Mouse (Mus musculus) lung, embryonic 14.5 days (tissue): Measurements from ENCODE around the gene Kcnv2. TPM values are rescaled to one million over a fixed set of nuclear protein-coding genes. Genes with fewer than 3 reads are reported as not detected.

Experiments used
- ATAC-seq: fragments of 200-750 bp; cut with Nextera tagmentation; 2 replicates; pipeline ENCODE4 v1.8.0; 2017; ENCODE audit warnings: mild to moderate bottlenecking, moderate TSS enrichment, moderate library complexity; ENCODE audit not compliant: insufficient read depth
- DNase-seq: peaks from one replicate; pipeline ENCODE4 v3.0.0-alpha.2; 2015
- H3K27ac ChIP-seq: fragments of 300-500 bp; sonication (generic); 2 replicates; pipeline ENCODE4 v1.5.1; 2014; ENCODE audit warnings: low read depth, mild to moderate bottlenecking, moderate library complexity
- H3K27me3 ChIP-seq: fragments of 300-500 bp; sonication (generic); 2 replicates; pipeline ENCODE4 v1.6.1; 2014; ENCODE audit warnings: low read length, control low read depth; ENCODE audit not compliant: insufficient read depth
- H3K36me3 ChIP-seq: fragments of 300-500 bp; sonication (generic); 2 replicates; pipeline ENCODE4 v1.6.1; 2014; ENCODE audit warnings: control low read depth; ENCODE audit not compliant: insufficient read depth
- H3K4me1 ChIP-seq: fragments of 300-500 bp; sonication (generic); 2 replicates; pipeline ENCODE4 v1.6.1; 2014; ENCODE audit warnings: antibody characterized with exemption, control low read depth; ENCODE audit not compliant: insufficient read depth
- H3K4me2 ChIP-seq: fragments of 300-500 bp; sonication (generic); 2 replicates; pipeline ENCODE4 v1.6.1; 2014; ENCODE audit warnings: mild to moderate bottlenecking
- H3K4me3 ChIP-seq: fragments of 300-500 bp; sonication (generic); 2 replicates; pipeline ENCODE4 v1.5.1; 2014; ENCODE audit warnings: low read depth, low read length
- H3K9ac ChIP-seq: fragments of 300-500 bp; sonication (generic); 2 replicates; pipeline ENCODE4 v1.6.1; 2014
- H3K9me3 ChIP-seq: fragments of 300-500 bp; sonication (generic); 2 replicates; pipeline ENCODE4 v1.6.1; 2016; ENCODE audit warnings: low read depth, low read length, control low read depth
- CTCF ChIP-seq: IDR thresholded peaks from 2 replicates; pipeline ENCODE4 v1.5.1; 2016; ENCODE audit warnings: antibody characterized with exemption, low read depth
- WGBS: fragments of 180-500 bp; shearing (Covaris S2); extraction: QIAGEN DNeasy Blood & Tissue Kit; methylation state at CpG from one replicate; pipeline ENCODE4 v1.1.7; 2014; 5-methylcytosine and 5-hydroxymethylcytosine counted together
- polyA plus RNA-seq: library from polyadenylated mRNA; unstranded; fragments of >200 nt; fragmentation: Nextera tagmentation; extraction: Ambion mirVana; gene quantifications from 2 replicates; pipeline ENCODE4 v1.2.1, GENCODE M21; 2014

Kcnv2 gene
- not detected in 2 replicates for polyA plus RNA-seq

- TF ChIP-seq CTCF: no peak
- no peak within 1 kb of the TSS for H3K4me2 ChIP-seq
- H3K27ac ChIP-seq: no peak within 1 kb of the TSS
- 51% methylated on average over 5 of the region's 5 CpGs for WGBS
- H3K27me3 ChIP-seq: no peaks in the 10 kb centered on the region
- no peak for DNase-seq
- no peaks in the 10 kb centered on the region for H3K36me3 ChIP-seq
- no peaks in the 10 kb centered on the region for H3K9me3 ChIP-seq
- no peak for ATAC-seq
- no peak within 1 kb of the TSS for H3K4me3 ChIP-seq
- H3K9ac ChIP-seq: no peak within 1 kb of the TSS
- no peaks in the 10 kb centered on the region for H3K4me1 ChIP-seq
Measured at GRCm38 (mm10) chr19:27322281-27322680, at the start of gene Kcnv2. TSS of gene Kcnv2 (plus strand) at chr19:27322588.

GRCm38 (mm10) chr19:27273385-27273784 is 49.0 kb upstream of the Kcnv2 start:
- ATAC-seq: no peak

GRCm38 (mm10) chr19:27274382-27274781 is 48.0 kb upstream of the Kcnv2 start:
- 87% methylated on average over 1 of the region's 1 CpGs for WGBS
- no peak for TF ChIP-seq CTCF
- Histone ChIP-seq H3K36me3 (no peaks in the 10 kb centered on the region), H3K27me3 (no peaks in the 10 kb centered on the region), H3K27ac (no peak overlapping the region), H3K9me3 (no peaks in the 10 kb centered on the region), H3K4me1 (no peaks in the 10 kb centered on the region), H3K4me2 (no peak overlapping the region), H3K9ac (no peak overlapping the region), H3K4me3 (no peak overlapping the region)
- DNase-seq: no peak
- ATAC-seq: no peak

More at GRCm38 (mm10) chr19:27273385-27273784, 49.0 kb upstream of the Kcnv2 start:
- TF ChIP-seq CTCF: no peak
- Histone ChIP-seq H3K9me3 (no peaks in the 10 kb centered on the region), H3K4me2 (no peak overlapping the region), H3K27me3 (no peaks in the 10 kb centered on the region), H3K4me1 (no peaks in the 10 kb centered on the region), H3K4me3 (no peak overlapping the region), H3K27ac (no peak overlapping the region), H3K9ac (no peak overlapping the region), H3K36me3 (no peaks in the 10 kb centered on the region)
- 56% methylated on average over 2 of the region's 2 CpGs for WGBS
- no peak for DNase-seq

DNA sequence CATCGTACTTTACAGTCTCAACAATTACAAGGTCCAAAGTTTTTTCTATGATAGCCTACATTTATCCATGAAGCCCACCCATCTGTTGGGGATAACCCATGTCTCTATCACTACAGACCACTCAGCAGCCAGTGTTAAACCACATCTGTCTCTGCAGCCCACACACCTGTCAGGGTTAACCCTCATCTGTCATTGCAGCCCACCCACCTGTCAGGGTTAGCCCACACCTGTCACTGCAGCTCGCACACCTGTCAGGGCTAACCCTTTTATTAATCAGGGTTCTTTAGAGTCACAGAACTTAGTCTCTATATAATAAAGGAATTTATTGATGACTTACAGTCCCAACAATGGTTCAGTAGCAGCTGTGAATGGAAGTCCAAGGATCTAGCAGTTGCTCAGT is 43.2 kb upstream of the Kcnv2 start:
- Histone ChIP-seq H3K36me3 (no peaks in the 10 kb centered on the region), H3K27ac (no peak overlapping the region), H3K9me3 (no peaks in the 10 kb centered on the region), H3K9ac (no peak overlapping the region), H3K4me2 (no peak overlapping the region), H3K4me3 (no peak overlapping the region), H3K27me3 (no peaks in the 10 kb centered on the region), H3K4me1 (no peaks in the 10 kb centered on the region)
- no peak for TF ChIP-seq CTCF
- WGBS: 83% methylated on average over 2 of the region's 2 CpGs
- ATAC-seq: no peak
- no peak for DNase-seq

GRCm38 (mm10) chr19:27310039-27310438 is 12.3 kb upstream of the Kcnv2 start:
- Histone ChIP-seq H3K36me3 (no peaks in the 10 kb centered on the region), H3K4me3 (no peak overlapping the region), H3K27ac (no peak overlapping the region), H3K9ac (no peak overlapping the region), H3K9me3 (no peaks in the 10 kb centered on the region), H3K27me3 (no peaks in the 10 kb centered on the region), H3K4me2 (no peak overlapping the region), H3K4me1 (no peaks in the 10 kb centered on the region)
- ATAC-seq (no peak), DNase-seq (no peak)
- 82% methylated on average over 2 of the region's 2 CpGs for whole genome bisulfite sequencing
- TF ChIP-seq CTCF: no peak

DNA sequence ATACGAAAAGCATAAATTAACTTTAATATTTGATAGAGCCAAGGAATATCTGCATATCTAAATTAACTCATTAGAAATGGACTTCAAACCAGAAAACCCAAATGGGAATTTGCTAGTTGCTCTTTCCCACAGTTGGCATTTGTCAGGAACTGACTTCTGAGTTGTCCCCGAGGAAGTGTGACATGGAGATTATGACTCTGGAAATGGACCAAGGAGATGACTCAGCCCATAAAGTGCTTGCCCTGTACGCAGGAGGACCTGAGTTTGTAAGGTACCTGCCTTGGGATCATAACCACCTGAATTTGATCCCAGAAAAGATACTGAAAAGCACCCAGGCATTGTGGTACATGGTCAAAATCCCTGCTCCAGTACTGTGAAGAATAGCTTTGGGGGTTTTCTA is 11.1 kb upstream of the Kcnv2 start:
- Histone ChIP-seq H3K9ac (no peak overlapping the region), H3K27ac (no peak overlapping the region), H3K4me2 (no peak overlapping the region), H3K4me1 (no peaks in the 10 kb centered on the region), H3K4me3 (no peak overlapping the region), H3K36me3 (no peaks in the 10 kb centered on the region), H3K27me3 (no peaks in the 10 kb centered on the region), H3K9me3 (no peaks in the 10 kb centered on the region)
- WGBS: 77% methylated on average over 3 of the region's 3 CpGs
- TF ChIP-seq CTCF: no peak
- ATAC-seq: no peak
- DNase-seq: no peak

DNA sequence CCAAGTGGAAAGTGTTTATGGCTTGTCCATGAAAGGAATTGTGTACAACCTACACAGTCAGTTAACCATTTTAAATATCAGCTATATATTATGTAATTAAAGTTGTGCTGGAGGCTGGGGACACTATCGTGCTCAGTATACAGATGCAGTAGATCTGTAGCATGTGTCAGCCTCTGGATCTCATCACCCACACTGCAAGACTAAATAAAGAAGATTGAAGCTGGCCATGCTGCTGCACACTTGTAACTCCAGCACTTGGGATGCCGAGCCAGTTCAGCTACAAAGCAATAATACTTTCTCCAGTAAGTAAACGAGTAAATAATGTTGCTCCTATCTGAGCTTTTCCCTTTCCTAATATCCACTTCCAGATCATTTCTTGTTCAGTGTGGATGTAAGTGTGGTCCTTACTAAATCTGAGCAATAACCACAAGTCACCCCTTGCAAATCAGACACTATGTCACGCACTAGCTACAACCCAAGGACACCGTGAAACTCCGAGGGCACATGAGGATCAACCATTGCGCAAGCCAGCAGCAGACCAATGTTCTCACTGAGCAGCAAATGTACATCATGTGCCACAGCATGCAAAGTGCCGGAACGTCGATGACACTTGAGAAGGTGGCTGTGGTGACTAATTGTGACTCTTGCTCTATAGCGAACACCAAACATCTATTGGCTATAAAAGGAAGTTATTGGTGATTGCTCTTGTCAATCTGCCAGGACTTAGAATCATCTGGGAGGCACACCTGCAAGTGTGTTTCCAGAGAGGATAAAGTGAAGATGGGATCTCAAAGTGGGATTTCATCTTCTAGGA is 9.9 kb upstream of the Kcnv2 start:
- no peak overlapping the region for H3K4me2 ChIP-seq
- H3K9ac ChIP-seq: no peak overlapping the region
- no peak for DNase-seq
- WGBS: 77% methylated on average over 11 of the region's 11 CpGs
- no peaks in the 10 kb centered on the region for H3K4me1 ChIP-seq
- no peaks in the 10 kb centered on the region for H3K27me3 ChIP-seq
- H3K9me3 ChIP-seq: no peaks in the 10 kb centered on the region
- no peak for TF ChIP-seq CTCF
- no peak for ATAC-seq
- H3K36me3 ChIP-seq: no peaks in the 10 kb centered on the region
- H3K4me3 ChIP-seq: no peak overlapping the region
- H3K27ac ChIP-seq: no peak overlapping the region
